Mouse (Mus musculus): ENCODE measurements around the gene Gm20431. TPM values are rescaled to one million over a fixed set of nuclear protein-coding genes. Genes with fewer than 3 reads are reported as not detected.

Gm20431 gene
- polyA plus RNA-seq, 1 experiment from 2014 or later, result 13.4 TPM

DNA sequence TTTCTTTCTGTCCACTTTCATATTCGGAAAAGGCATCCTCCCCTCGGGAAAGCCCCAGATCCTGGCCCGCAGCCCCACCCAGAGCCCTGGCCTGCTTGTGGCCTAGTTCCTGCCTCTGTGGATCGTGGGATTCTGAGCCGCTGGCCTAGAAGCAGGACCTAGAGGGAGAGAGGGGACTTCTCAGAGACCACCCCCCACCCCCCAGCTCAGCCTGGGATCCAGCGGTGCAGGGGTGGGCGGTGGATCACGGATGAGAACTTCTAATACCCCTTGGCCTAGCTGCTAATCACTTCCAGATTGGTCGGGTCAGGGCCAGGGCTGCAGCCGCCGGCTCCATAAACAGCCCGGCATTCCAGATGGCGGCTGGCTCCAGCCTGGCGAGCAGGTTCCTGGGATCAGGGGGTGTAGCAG, 65.5 kb downstream of the Gm20431 start:
- H3K9ac ChIP-seq, result peak overlapping the region; percentile 52; the same call in 1 of the 2 replicates
- peaks cover 75% of the 10 kb centered on the region for H3K4me1 ChIP-seq
- no peaks in the 10 kb centered on the region for H3K9me3 ChIP-seq
- no peaks in the 10 kb centered on the region for H3K27me3 ChIP-seq
- H3K4me2 ChIP-seq, result peak overlapping the region; percentile 39
- no peak for ATAC-seq (ENCODE audit: insufficient number of reproducible peaks, insufficient read depth, low FRiP score, low TSS enrichment, low read depth)
- peak overlapping the region; percentile 99 for H3K27ac ChIP-seq
- WGBS, result 18% methylated on average over 14 of the region's 14 CpGs
- H3K4me3 ChIP-seq, result no peak overlapping the region
- H3K36me3 ChIP-seq, result no peaks in the 10 kb centered on the region

DNA sequence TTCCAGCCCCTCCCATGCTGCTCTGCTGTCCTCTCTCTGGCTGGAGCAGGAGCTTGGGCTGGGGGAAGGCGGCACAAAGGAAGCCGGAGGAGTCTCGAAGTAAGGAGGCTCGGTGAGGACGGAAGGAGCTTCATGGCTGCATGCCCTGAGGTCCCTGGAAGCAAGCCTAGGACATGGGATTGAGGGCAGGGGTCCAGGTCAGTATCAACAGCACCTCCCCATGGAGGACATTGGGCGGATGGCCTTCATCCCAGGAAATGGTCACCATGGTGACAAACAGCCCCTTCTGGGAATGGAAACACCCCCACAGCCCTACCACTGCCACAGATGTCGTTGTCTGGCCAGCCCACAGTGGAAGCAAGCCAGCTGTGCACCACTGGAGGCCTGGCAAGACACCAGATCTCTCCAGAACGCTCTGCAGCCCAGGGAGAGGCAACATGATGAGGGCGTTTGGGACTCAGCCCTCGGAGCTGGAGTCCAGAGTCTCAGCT, 66.8 kb downstream of the Gm20431 start:
- H3K4me3 ChIP-seq, result no peak overlapping the region
- H3K4me2 ChIP-seq, result peak overlapping the region; percentile 37
- H3K9ac ChIP-seq, result 0 out of 2 replicates have a peak overlapping the region, but pooled peaks have one; percentile 36
- ATAC-seq (ENCODE audit: insufficient number of reproducible peaks, insufficient read depth, low FRiP score, low TSS enrichment, low read depth), result no peak
- WGBS, result 22% methylated on average over 10 of the region's 10 CpGs
- H3K4me1 ChIP-seq, result peaks cover 67% of the 10 kb centered on the region
- H3K27ac ChIP-seq, result peak overlapping the region; percentile 99
- no peaks in the 10 kb centered on the region for H3K36me3 ChIP-seq
- no peaks in the 10 kb centered on the region for H3K9me3 ChIP-seq
- H3K27me3 ChIP-seq, result no peaks in the 10 kb centered on the region

- no peaks in the 10 kb centered on the region for H3K9me3 ChIP-seq
- H3K36me3 ChIP-seq, result no peaks in the 10 kb centered on the region
- WGBS, result 66% methylated on average over 4 of the region's 4 CpGs
- peak overlapping the region; percentile 37 for H3K4me2 ChIP-seq
- H3K27ac ChIP-seq, result peak overlapping the region; percentile 99
- H3K27me3 ChIP-seq, result no peaks in the 10 kb centered on the region
- ATAC-seq (ENCODE audit: insufficient number of reproducible peaks, insufficient read depth, low FRiP score, low TSS enrichment, low read depth), result no peak
- no peak overlapping the region for H3K4me3 ChIP-seq
- H3K9ac ChIP-seq, result 0 out of 2 replicates have a peak overlapping the region, but pooled peaks have one; percentile 36
- peaks cover 67% of the 10 kb centered on the region for H3K4me1 ChIP-seq
Measured at GRCm38 (mm10) chr2:167593551-167594250, 67.6 kb downstream of the Gm20431 start.

- Histone ChIP-seq H3K4me1 (peaks cover 54% of the 10 kb centered on the region), H3K9me3 (no peaks in the 10 kb centered on the region), H3K4me3 (no peak overlapping the region), H3K4me2 (peak overlapping the region; percentile 23), H3K36me3 (no peaks in the 10 kb centered on the region), H3K9ac (peak overlapping the region; percentile 32; the same call in 1 of the 2 replicates), H3K27me3 (no peaks in the 10 kb centered on the region), H3K27ac (peak overlapping the region; percentile 58; the same call in 1 of the 2 replicates)
- no peak for ATAC-seq (ENCODE audit: insufficient number of reproducible peaks, insufficient read depth, low FRiP score, low TSS enrichment, low read depth)
- 19% methylated on average over 21 of the region's 21 CpGs for WGBS
Measured at GRCm38 (mm10) chr2:167588774-167589577, 72.3 kb downstream of the Gm20431 start.

DNA sequence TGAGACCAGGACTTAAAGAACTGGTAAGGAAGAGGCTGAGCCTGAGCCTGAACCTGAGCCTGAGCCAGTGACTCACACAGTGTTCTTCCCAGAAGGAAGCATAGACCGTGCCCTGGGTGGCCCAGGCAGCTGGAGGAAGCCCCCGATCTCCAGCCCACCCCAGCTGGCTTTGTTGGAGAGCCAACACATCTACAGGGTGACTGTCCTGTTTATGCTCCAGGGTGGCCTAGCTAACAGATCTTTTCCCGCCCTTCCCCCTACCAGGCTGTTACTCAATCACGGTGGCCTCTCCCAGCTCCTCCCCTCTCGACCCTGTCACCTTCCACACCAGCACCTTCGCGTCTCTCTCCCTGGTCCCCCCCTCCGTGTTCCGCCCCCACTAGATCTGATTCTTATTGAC, 74.3 kb downstream of the Gm20431 start:
- Histone ChIP-seq H3K9ac (no peak overlapping the region), H3K36me3 (no peaks in the 10 kb centered on the region), H3K4me1 (peaks cover 63% of the 10 kb centered on the region), H3K27me3 (no peaks in the 10 kb centered on the region), H3K27ac (peak overlapping the region; percentile 66), H3K4me3 (no peak overlapping the region), H3K9me3 (no peaks in the 10 kb centered on the region), H3K4me2 (no peak overlapping the region)
- ATAC-seq (ENCODE audit: insufficient number of reproducible peaks, insufficient read depth, low FRiP score, low TSS enrichment, low read depth), result no peak
- WGBS, result 17% methylated on average over 9 of the region's 9 CpGs

DNA sequence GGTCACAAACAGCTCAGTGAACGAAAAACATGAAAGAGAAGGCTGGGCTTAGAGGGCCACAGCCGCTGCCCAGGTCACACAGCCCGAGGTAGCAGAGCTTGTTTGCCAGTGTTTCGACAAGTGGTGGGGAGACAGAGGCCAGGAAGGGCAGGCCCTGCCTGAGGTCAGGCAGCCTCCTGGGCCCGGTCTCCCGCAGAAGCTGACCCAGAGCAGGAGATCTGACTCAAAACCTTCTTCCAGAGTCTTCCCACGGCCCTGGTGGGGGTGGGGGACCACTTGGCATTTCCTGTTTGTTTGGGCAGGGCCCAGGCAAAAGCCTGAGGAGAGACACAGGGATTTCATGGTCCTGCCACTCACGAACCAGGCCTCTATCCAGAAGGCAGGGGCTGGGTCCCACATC, 75.3 kb downstream of the Gm20431 start:
- no peaks in the 10 kb centered on the region for H3K27me3 ChIP-seq
- ATAC-seq (ENCODE audit: insufficient number of reproducible peaks, insufficient read depth, low FRiP score, low TSS enrichment, low read depth), result no peak
- 11% methylated on average over 8 of the region's 8 CpGs for WGBS
- H3K4me1 ChIP-seq, result peaks cover 64% of the 10 kb centered on the region
- H3K4me2 ChIP-seq, result no peak overlapping the region
- H3K9ac ChIP-seq, result peak overlapping the region; percentile 44; the same call in 1 of the 2 replicates
- H3K27ac ChIP-seq, result peak overlapping the region; percentile 82
- no peaks in the 10 kb centered on the region for H3K9me3 ChIP-seq
- H3K36me3 ChIP-seq, result no peaks in the 10 kb centered on the region
- H3K4me3 ChIP-seq, result no peak overlapping the region

GRCm38 (mm10) chr2:167585273-167585672, 76.0 kb downstream of the Gm20431 start:
- H3K4me1 ChIP-seq, result peaks cover 62% of the 10 kb centered on the region
- no peak for ATAC-seq (ENCODE audit: insufficient number of reproducible peaks, insufficient read depth, low FRiP score, low TSS enrichment, low read depth)
- no peak overlapping the region for H3K4me2 ChIP-seq
- peak overlapping the region; percentile 82; the same call in 1 of the 2 replicates for H3K27ac ChIP-seq
- no peaks in the 10 kb centered on the region for H3K27me3 ChIP-seq
- H3K9me3 ChIP-seq, result no peaks in the 10 kb centered on the region
- 65% methylated on average over 2 of the region's 2 CpGs for WGBS
- H3K36me3 ChIP-seq, result no peaks in the 10 kb centered on the region
- no peak overlapping the region for H3K9ac ChIP-seq
- no peak overlapping the region for H3K4me3 ChIP-seq

DNA sequence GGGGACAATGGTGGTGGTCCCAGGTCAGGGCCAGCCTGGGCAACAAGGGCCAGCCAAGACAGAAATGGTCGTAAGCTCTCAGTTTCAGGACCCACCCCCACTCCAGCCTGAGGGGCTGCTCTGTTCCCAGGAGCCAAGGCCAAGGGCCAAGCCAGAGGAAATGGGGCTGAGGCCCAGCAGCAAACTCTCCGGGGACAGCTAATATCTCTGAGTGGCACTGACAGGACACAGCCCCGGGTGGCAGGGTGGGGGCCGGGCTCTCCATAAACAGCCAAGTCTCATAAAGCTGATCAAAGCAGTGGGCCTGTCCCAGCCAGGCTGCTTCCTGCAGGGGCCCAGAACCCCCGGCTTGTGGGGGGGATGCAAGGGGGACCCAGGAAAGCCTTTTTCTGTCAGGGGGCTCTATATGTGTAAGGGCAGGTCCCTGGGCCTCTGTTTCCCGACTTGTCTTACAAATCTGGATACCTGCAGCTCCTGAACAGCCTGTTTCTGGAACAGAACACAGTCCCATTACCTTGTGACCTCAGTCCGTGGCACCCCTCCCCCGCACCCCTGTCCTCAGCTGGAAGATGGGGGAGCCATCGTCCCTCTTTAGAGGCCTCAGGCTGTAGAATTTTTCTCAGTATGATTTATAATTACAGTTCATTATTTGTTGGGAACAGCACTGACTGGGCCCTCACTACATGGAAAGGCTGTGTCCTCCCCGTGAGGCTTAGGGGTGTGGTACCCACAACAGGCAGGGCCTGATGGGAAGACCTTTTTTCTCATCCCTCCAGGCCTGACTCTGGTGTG, 77.9 kb downstream of the Gm20431 start:
- H3K4me3 ChIP-seq, result no peak overlapping the region
- no peak for ATAC-seq (ENCODE audit: insufficient number of reproducible peaks, insufficient read depth, low FRiP score, low TSS enrichment, low read depth)
- H3K9me3 ChIP-seq, result no peaks in the 10 kb centered on the region
- peak overlapping the region; percentile 73 for H3K27ac ChIP-seq
- no peaks in the 10 kb centered on the region for H3K36me3 ChIP-seq
- H3K9ac ChIP-seq, result 0 out of 2 replicates have a peak overlapping the region, but pooled peaks have one; percentile 46
- 16% methylated on average over 10 of the region's 10 CpGs for WGBS
- no peaks in the 10 kb centered on the region for H3K27me3 ChIP-seq
- no peak overlapping the region for H3K4me2 ChIP-seq
- H3K4me1 ChIP-seq, result peaks cover 54% of the 10 kb centered on the region

DNA sequence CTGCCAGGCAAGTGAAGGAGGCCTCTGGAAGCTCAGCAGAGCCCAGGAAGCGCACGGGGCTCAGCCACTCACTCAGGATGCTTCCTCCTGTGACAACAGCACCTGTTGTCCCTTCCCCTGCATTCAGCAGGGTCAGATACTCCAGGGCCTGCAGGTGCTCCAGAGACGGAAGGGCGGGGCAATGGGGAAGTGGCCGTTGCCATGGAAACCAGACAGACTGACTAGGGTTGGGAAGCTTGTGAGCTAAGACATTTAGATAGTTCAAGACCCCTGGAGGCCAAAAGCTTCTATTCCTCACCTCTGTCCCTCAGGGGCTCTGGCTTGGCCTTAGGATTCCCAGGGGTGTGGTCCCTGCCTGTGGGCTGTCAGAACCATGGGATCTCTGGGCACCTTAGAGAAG, 82.8 kb downstream of the Gm20431 start:
- H3K27me3 ChIP-seq, result no peaks in the 10 kb centered on the region
- H3K9ac ChIP-seq, result peak overlapping the region; percentile 40; the same call in 1 of the 2 replicates
- H3K4me2 ChIP-seq, result no peak overlapping the region
- peaks cover 23% of the 10 kb centered on the region for H3K4me1 ChIP-seq
- no peaks in the 10 kb centered on the region for H3K9me3 ChIP-seq
- WGBS, result 36% methylated on average over 5 of the region's 5 CpGs
- H3K36me3 ChIP-seq, result no peaks in the 10 kb centered on the region
- no peak for ATAC-seq (ENCODE audit: insufficient number of reproducible peaks, insufficient read depth, low FRiP score, low TSS enrichment, low read depth)
- no peak overlapping the region for H3K4me3 ChIP-seq
- 0 out of 2 replicates have a peak overlapping the region, but pooled peaks have one; percentile 16 for H3K27ac ChIP-seq

- no peak overlapping the region for H3K4me3 ChIP-seq
- ATAC-seq (ENCODE audit: insufficient number of reproducible peaks, insufficient read depth, low FRiP score, low TSS enrichment, low read depth), result no peak
- no peak overlapping the region for H3K9ac ChIP-seq
- peaks cover 12% of the 10 kb centered on the region for H3K4me1 ChIP-seq
- H3K9me3 ChIP-seq, result no peaks in the 10 kb centered on the region
- no peak overlapping the region for H3K27ac ChIP-seq
- H3K27me3 ChIP-seq, result no peaks in the 10 kb centered on the region
- no peaks in the 10 kb centered on the region for H3K36me3 ChIP-seq
- 48% methylated on average over 9 of the region's 9 CpGs for WGBS
- H3K4me2 ChIP-seq, result no peak overlapping the region
Measured at GRCm38 (mm10) chr2:167577186-167577785, 84.0 kb downstream of the Gm20431 start.

Measured in embryonic facial prominence, embryonic 13.5 days (tissue).